Mouse (Mus musculus): Measurements from ENCODE around the gene Zfp64.

GRCm38 (mm10) chr2:168939261-168939933 is 16.0 kb downstream of the Zfp64 start:
- no peak for TF ChIP-seq CTCF (IDR thresholded peaks at IDR 0.05; ENCODE audit: low read depth)
- TF ChIP-seq EP300 (optimal IDR thresholded peaks at IDR 0.05) = no peak
